Mouse (Mus musculus) liver, embryonic 13.5 days (tissue): ENCODE measurements around the gene Copg2. TPM values are rescaled to one million over a fixed set of nuclear protein-coding genes. Genes with fewer than 3 reads are reported as not detected.

Source experiments
- ATAC-seq: fragments of 200-750 bp; cut with Nextera tagmentation; 2 replicates; pipeline ENCODE4 v1.8.0; 2017; ENCODE audit warnings: low read depth, mild to moderate bottlenecking, moderate number of reproducible peaks, moderate library complexity
- DNase-seq: peaks from one replicate; pipeline ENCODE4 v3.0.0; 2022
- H3K27ac ChIP-seq: fragments of 300-500 bp; sonication (generic); 2 replicates; pipeline ENCODE4 v1.5.1; 2015; ENCODE audit warnings: moderate library complexity, mild to moderate bottlenecking, inconsistent platforms
- H3K27me3 ChIP-seq: fragments of 300-500 bp; sonication (generic); 2 replicates; pipeline ENCODE4 v1.6.1; 2015; ENCODE audit warnings: mild to moderate bottlenecking, inconsistent platforms
- H3K36me3 ChIP-seq: fragments of 300-500 bp; sonication (generic); 2 replicates; pipeline ENCODE4 v1.6.1; 2015; ENCODE audit warnings: mild to moderate bottlenecking, inconsistent platforms
- H3K4me1 ChIP-seq: fragments of 300-500 bp; sonication (generic); replicated peaks from 2 replicates; pipeline ENCODE4 v1.6.1; 2015; ENCODE audit warnings: inconsistent platforms
- H3K4me2 ChIP-seq: fragments of 300-500 bp; sonication (generic); 2 replicates; pipeline ENCODE4 v1.6.1; 2015; ENCODE audit warnings: inconsistent platforms, mild to moderate bottlenecking, moderate library complexity
- H3K4me3 ChIP-seq: fragments of 300-500 bp; sonication (generic); replicated peaks from 2 replicates; pipeline ENCODE4 v1.5.1; 2015; ENCODE audit warnings: mild to moderate bottlenecking, inconsistent platforms
- H3K9ac ChIP-seq: fragments of 300-500 bp; sonication (generic); 2 replicates; pipeline ENCODE4 v1.6.1; 2015; ENCODE audit warnings: mild to moderate bottlenecking, inconsistent platforms
- H3K9me3 ChIP-seq: fragments of 300-500 bp; sonication (generic); replicated peaks from 2 replicates; pipeline ENCODE4 v1.6.1; 2016; ENCODE audit warnings: inconsistent platforms
- WGBS: fragments of 180-500 bp; shearing (Covaris S2); methylation state at CpG from one replicate; pipeline ENCODE4 v1.1.7; 2015; ENCODE audit not compliant: insufficient replicate concordance; 5-methylcytosine and 5-hydroxymethylcytosine counted together
- polyA plus RNA-seq: library from polyadenylated mRNA; unstranded; fragments of >200 nt; fragmentation: Nextera tagmentation; extraction: Ambion mirVana; gene quantifications from 2 replicates; pipeline ENCODE4 v1.2.1, GENCODE M21; 2015

The Copg2 gene
- polyA plus RNA-seq, 1 experiment from 2014 or later: 6.6 TPM

- no peaks in the 10 kb centered on the region for H3K27me3 ChIP-seq
- DNase-seq (no peak), ATAC-seq (no peak)
- no peaks in the 10 kb centered on the region for H3K36me3 ChIP-seq
- peak overlapping the region; percentile 88 for H3K4me3 ChIP-seq
- peaks cover 26% of the 10 kb centered on the region for H3K4me1 ChIP-seq
- 30% methylated on average over 3 of the region's 3 CpGs for WGBS
- H3K9me3 ChIP-seq: no peaks in the 10 kb centered on the region
- peak overlapping the region; percentile 89 for H3K27ac ChIP-seq
- H3K9ac ChIP-seq: peak overlapping the region; percentile 89
- H3K4me2 ChIP-seq: peak overlapping the region; percentile 82
These were observed 787 bp downstream of the Copg2 start for GRCm38 (mm10) chr6:30895819-30896194.

DNA sequence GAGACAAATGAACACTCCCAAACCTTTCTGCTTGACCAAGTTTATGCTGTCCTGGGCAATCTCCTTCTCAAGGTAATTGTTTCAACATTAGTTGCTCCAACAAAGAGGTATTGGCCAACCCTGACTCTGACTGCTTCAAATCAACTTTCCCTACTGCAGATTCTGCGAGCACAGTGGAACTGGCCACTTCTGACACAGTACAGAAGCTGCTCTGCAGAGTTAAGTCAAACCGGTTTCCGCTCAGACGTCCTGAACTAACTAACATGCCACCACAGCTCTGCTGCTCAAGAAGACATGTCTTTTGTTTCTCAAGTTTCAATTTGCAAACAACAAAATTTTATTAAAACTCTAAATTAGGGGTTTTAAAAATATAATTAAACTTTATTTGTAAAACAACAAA, 3.5 kb downstream of the Copg2 start:
- no peak overlapping the region for H3K4me2 ChIP-seq
- H3K4me3 ChIP-seq: no peak overlapping the region
- DNase-seq (no peak), ATAC-seq (no peak)
- H3K27ac ChIP-seq: no peak overlapping the region
- peaks cover 26% of the 10 kb centered on the region for H3K4me1 ChIP-seq
- H3K9ac ChIP-seq: no peak overlapping the region
- no peaks in the 10 kb centered on the region for H3K9me3 ChIP-seq
- no peaks in the 10 kb centered on the region for H3K27me3 ChIP-seq
- 82% methylated on average over 4 of the region's 4 CpGs for WGBS
- H3K36me3 ChIP-seq: peaks cover 9% of the 10 kb centered on the region

DNA sequence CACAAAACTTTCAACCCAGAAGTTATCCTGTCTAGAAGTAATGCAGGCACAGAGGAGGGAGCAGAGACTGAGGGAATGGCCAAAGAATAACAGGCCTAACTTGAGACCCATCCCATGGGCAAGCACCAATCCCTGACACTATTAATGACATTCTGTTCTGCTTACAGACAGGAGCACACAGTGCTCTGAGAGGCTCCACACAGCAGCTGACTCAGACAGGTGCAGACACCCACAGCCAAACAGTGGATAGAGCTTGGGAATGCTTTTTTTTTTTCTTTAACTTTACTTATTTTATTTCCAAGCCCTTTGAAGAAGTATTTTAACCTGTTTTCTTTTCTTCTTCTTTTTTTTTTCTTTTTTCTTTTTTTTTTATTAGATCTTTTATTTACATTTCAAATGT, 4.8 kb downstream of the Copg2 start:
- no peaks in the 10 kb centered on the region for H3K9me3 ChIP-seq
- H3K36me3 ChIP-seq: peaks cover 11% of the 10 kb centered on the region
- no peak overlapping the region for H3K9ac ChIP-seq
- no peak overlapping the region for H3K4me3 ChIP-seq
- ATAC-seq (no peak), DNase-seq (no peak)
- H3K27me3 ChIP-seq: no peaks in the 10 kb centered on the region
- H3K4me2 ChIP-seq: no peak overlapping the region
- H3K27ac ChIP-seq: no peak overlapping the region
- H3K4me1 ChIP-seq: peaks cover 13% of the 10 kb centered on the region

DNA sequence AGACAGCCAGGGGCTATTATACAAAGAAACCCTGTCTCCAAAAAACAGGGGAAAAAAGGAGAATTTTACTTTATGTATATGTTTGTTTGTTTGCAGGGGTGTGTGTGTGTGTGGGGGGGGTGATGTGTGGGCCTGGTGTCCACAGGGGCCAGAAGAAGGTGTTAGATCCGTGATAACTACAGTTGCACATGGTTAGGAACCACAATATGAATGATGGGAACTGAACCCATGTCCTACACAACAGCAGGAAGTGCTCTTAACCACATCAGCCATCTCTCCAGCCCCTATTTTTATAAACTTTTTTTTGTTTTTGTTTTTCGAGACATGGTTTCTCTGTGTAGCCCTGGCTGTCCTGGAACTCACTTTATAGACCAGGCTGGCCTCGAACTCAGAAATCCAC, 11.7 kb downstream of the Copg2 start:
- ATAC-seq (no peak), DNase-seq (no peak)
- Histone ChIP-seq H3K4me1 (no peaks in the 10 kb centered on the region), H3K9ac (no peak overlapping the region), H3K36me3 (peaks cover 22% of the 10 kb centered on the region), H3K27me3 (no peaks in the 10 kb centered on the region), H3K27ac (no peak overlapping the region), H3K9me3 (no peaks in the 10 kb centered on the region), H3K4me2 (no peak overlapping the region), H3K4me3 (no peak overlapping the region)
- 46% methylated on average over 3 of the region's 3 CpGs for WGBS

DNA sequence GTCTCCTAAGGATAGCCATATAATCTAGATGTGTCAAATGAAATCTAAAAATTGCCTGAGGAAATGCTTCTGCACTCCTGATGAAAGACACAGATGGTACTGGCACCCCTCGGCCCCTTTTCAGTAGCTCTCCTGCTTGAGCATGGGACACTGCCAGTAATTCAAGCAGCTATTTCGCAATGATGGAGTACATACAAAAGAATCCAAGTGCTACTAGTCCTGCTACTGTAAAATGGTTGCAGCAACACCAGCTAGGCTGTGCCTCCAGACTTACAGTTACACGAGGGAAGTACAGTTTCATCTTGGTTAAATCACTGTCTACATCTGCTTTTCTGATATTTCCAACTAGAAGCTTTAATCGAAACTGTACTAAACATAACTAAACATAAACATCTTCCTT, 13.1 kb downstream of the Copg2 start:
- Histone ChIP-seq H3K9me3 (no peaks in the 10 kb centered on the region), H3K4me1 (no peaks in the 10 kb centered on the region), H3K27ac (no peak overlapping the region), H3K9ac (no peak overlapping the region), H3K36me3 (peaks cover 17% of the 10 kb centered on the region), H3K27me3 (no peaks in the 10 kb centered on the region), H3K4me3 (no peak overlapping the region), H3K4me2 (no peak overlapping the region)
- ATAC-seq (no peak), DNase-seq (no peak)
- 74% methylated on average over 4 of the region's 4 CpGs for WGBS

DNA sequence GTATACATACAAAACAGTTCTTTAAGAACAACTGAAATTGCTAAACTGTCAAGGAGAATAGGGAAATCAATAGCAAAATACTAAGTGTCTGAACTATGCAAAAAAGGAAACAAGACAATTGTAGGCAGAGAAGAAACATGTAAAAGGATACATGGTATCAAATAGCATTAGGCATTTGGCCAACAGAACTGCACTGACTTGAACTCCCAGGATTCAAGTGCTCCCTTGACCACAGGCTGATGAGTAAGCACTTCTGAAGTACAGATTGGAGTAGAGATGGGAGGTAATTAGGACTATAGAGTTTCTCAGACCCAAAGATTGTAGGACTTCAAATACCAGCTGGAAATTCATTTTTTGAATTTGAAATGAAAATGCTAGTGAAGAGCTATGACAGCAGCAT, 19.9 kb downstream of the Copg2 start:
- 0 out of 2 replicates have a peak, but pooled peaks cover 3% of the 10 kb centered on the region for H3K36me3 ChIP-seq
- H3K9me3 ChIP-seq: no peaks in the 10 kb centered on the region
- DNase-seq: no peak
- H3K4me3 ChIP-seq: no peak overlapping the region
- no peak for ATAC-seq
- H3K27me3 ChIP-seq: no peaks in the 10 kb centered on the region
- H3K4me1 ChIP-seq: no peaks in the 10 kb centered on the region
- H3K27ac ChIP-seq: no peak overlapping the region
- H3K9ac ChIP-seq: no peak overlapping the region
- no peak overlapping the region for H3K4me2 ChIP-seq

- no peak for ATAC-seq
- no peak overlapping the region for H3K4me2 ChIP-seq
- DNase-seq: no peak
- no peaks in the 10 kb centered on the region for H3K9me3 ChIP-seq
- H3K9ac ChIP-seq: no peak overlapping the region
- no peaks in the 10 kb centered on the region for H3K27me3 ChIP-seq
- H3K36me3 ChIP-seq: no peaks in the 10 kb centered on the region
- H3K27ac ChIP-seq: no peak overlapping the region
- whole genome bisulfite sequencing: 81% methylated on average over 1 of the region's 1 CpGs
- H3K4me1 ChIP-seq: no peaks in the 10 kb centered on the region
- H3K4me3 ChIP-seq: no peak overlapping the region
These were observed 30.1 kb downstream of the Copg2 start for GRCm38 (mm10) chr6:30866501-30866900.

GRCm38 (mm10) chr6:30865031-30865678, 31.4 kb downstream of the Copg2 start:
- 52% methylated on average over 3 of the region's 3 CpGs for WGBS
- no peaks in the 10 kb centered on the region for H3K9me3 ChIP-seq
- ATAC-seq: no peak
- no peak overlapping the region for H3K4me3 ChIP-seq
- H3K27me3 ChIP-seq: no peaks in the 10 kb centered on the region
- no peaks in the 10 kb centered on the region for H3K36me3 ChIP-seq
- no peak for DNase-seq
- no peak overlapping the region for H3K4me2 ChIP-seq
- no peaks in the 10 kb centered on the region for H3K4me1 ChIP-seq
- no peak overlapping the region for H3K9ac ChIP-seq
- H3K27ac ChIP-seq: no peak overlapping the region

GRCm38 (mm10) chr6:30855956-30856355, 40.6 kb downstream of the Copg2 start:
- Histone ChIP-seq H3K4me1 (no peaks in the 10 kb centered on the region), H3K9me3 (no peaks in the 10 kb centered on the region), H3K9ac (no peak overlapping the region), H3K36me3 (peaks cover 7% of the 10 kb centered on the region; the same call in 1 of the 2 replicates), H3K27me3 (no peaks in the 10 kb centered on the region), H3K27ac (no peak overlapping the region), H3K4me2 (no peak overlapping the region), H3K4me3 (no peak overlapping the region)
- 84% methylated on average over 7 of the region's 7 CpGs for WGBS
- no peak for DNase-seq
- ATAC-seq: no peak

- 77% methylated on average over 2 of the region's 2 CpGs for WGBS
- no peaks in the 10 kb centered on the region for H3K27me3 ChIP-seq
- no peak overlapping the region for H3K27ac ChIP-seq
- H3K36me3 ChIP-seq: peaks cover 7% of the 10 kb centered on the region; the same call in 1 of the 2 replicates
- ATAC-seq: no peak
- no peak for DNase-seq
- H3K9me3 ChIP-seq: no peaks in the 10 kb centered on the region
- H3K4me3 ChIP-seq: no peak overlapping the region
- no peaks in the 10 kb centered on the region for H3K4me1 ChIP-seq
- H3K9ac ChIP-seq: no peak overlapping the region
- H3K4me2 ChIP-seq: no peak overlapping the region
These were observed 41.4 kb downstream of the Copg2 start for GRCm38 (mm10) chr6:30855205-30855604.

- H3K4me2 ChIP-seq: no peak overlapping the region
- H3K9me3 ChIP-seq: no peaks in the 10 kb centered on the region
- H3K27ac ChIP-seq: no peak overlapping the region
- H3K27me3 ChIP-seq: no peaks in the 10 kb centered on the region
- no peak for DNase-seq
- H3K4me1 ChIP-seq: no peaks in the 10 kb centered on the region
- H3K36me3 ChIP-seq: peaks cover 3% of the 10 kb centered on the region; the same call in 1 of the 2 replicates
- no peak overlapping the region for H3K9ac ChIP-seq
- no peak overlapping the region for H3K4me3 ChIP-seq
- WGBS: 71% methylated on average over 2 of the region's 2 CpGs
- ATAC-seq: no peak
These were observed 46.8 kb downstream of the Copg2 start for GRCm38 (mm10) chr6:30849818-30850217.

DNA sequence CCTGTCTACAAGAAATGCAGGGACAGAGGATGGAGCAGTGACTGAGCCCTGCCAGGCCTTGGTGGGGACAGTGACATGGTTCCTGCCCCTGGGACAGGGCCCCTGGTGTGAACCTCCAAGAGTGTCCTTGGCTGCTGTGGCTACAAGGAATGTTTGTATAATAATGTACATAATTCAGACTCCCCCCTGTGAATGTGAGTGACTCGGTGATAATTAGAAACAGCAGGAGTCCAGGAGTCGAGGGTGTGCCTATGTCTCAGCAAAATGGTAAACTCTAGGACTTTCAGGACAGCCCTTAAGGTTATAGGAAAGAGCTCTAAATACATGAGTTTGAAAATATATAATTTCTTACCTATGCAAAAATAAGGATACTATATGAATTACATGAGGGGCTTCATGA, 64.4 kb downstream of the Copg2 start:
- ATAC-seq (no peak), DNase-seq (no peak)
- Histone ChIP-seq H3K4me2 (no peak overlapping the region), H3K36me3 (no peaks in the 10 kb centered on the region), H3K4me1 (no peaks in the 10 kb centered on the region), H3K27ac (no peak overlapping the region), H3K4me3 (no peak overlapping the region), H3K9me3 (no peaks in the 10 kb centered on the region), H3K9ac (no peak overlapping the region), H3K27me3 (no peaks in the 10 kb centered on the region)
- 66% methylated on average over 2 of the region's 2 CpGs for WGBS
